Mouse (Mus musculus): ENCODE data around the gene Mterf4. TPM values are rescaled to one million over a fixed set of nuclear protein-coding genes. Genes with fewer than 3 reads are reported as not detected.

Mterf4 gene
- polyA plus RNA-seq, 1 experiment, result 14.8 TPM

DNA sequence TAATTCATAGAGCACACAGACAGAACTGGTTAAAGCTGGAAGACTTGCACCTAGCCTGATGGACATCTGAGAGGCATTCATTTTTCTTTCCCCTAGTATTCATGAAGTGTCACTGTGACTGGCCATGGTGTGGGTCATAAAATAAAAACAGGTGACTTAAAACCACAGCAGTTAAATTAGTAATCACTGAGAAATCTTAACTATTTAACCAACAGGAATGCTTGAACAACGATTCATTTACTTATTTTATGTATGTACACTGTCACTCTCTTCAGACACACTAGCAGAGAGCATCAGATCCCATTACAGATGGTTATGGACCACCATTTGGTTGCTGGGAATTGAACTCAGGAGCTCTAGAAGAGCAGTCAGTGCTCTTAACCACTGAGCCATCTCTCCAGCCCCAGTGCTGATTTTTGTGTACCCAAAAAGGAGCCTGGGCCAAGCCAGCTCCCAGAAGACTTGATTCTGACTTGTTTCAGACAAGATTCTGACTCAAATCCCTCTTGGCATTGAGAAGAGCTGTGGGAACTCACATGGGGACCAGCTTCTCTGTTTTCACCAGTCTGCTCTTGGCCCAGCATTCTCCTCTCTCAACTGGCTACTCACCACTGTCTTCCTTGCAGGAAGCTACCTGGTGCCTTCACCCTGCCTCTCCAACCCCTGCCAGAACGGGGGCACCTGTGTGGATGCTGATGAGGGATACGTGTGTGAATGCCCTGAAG is 35.0 kb downstream of the Mterf4 start:
- H3K27ac ChIP-seq (ENCODE audit: insufficient read depth, low read depth, low read length), result no peak overlapping the region
- H3K4me3 ChIP-seq (ENCODE audit: insufficient read depth, low read length), result no peak overlapping the region
- H3K4me1 ChIP-seq (ENCODE audit: control insufficient read depth, insufficient read depth, low read length), result peaks cover 8% of the 10 kb centered on the region
- no peak for TF ChIP-seq CTCF (IDR thresholded peaks at IDR 0.05; ENCODE audit: low read depth, low read length)
- no peak for TF ChIP-seq POLR2A (IDR thresholded peaks at IDR 0.05; ENCODE audit: borderline replicate concordance, low read depth, low read length)

DNA sequence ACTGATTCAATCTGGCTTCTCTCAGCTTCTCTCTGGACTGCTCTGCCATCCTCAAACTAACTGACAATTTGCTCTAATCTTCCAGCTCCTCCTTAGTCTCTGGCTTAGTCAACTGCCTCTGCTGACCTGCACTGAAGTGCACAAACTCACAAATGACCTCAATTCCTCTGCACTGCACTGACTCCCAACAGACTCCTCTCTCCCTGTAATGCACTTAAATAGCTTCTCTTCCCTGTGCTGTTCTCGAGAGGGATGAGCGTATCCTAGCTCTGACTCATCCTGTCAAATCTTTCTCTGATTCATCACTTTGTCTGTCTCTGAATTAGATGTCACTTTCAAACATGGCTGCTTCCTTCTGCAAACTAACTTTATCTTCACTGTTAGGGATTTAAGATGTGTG is 37.5 kb downstream of the Mterf4 start:
- no peak for TF ChIP-seq POLR2A (IDR thresholded peaks at IDR 0.05; ENCODE audit: borderline replicate concordance, low read depth, low read length)
- no peak for TF ChIP-seq CTCF (IDR thresholded peaks at IDR 0.05; ENCODE audit: low read depth, low read length)
- Histone ChIP-seq H3K4me1 (ENCODE audit: control insufficient read depth, insufficient read depth, low read length) (peaks cover 8% of the 10 kb centered on the region), H3K4me3 (ENCODE audit: insufficient read depth, low read length) (no peak overlapping the region), H3K27ac (ENCODE audit: insufficient read depth, low read depth, low read length) (no peak overlapping the region)

DNA sequence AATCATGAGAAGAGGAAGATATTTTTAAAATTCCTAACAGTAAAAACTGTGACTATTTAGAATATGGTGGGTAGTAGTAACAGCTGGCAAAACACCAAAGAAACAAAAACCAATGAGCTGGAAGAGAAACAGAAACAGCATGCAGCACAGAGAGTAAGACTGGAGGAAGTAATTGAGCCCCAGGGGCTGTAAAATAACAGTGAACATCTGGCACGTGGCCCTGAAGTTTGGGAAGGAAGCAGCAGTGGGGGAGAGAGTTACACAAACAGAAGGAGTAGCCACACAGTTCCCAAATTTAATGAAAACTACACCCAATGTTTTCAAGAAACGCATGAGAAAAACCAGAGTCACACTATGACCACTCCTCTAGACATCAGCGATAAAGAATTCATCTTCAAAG is 38.5 kb downstream of the Mterf4 start:
- Histone ChIP-seq H3K4me1 (ENCODE audit: control insufficient read depth, insufficient read depth, low read length) (peaks cover 8% of the 10 kb centered on the region), H3K27ac (ENCODE audit: insufficient read depth, low read depth, low read length) (no peak overlapping the region), H3K4me3 (ENCODE audit: insufficient read depth, low read length) (no peak overlapping the region)
- TF ChIP-seq CTCF (IDR thresholded peaks at IDR 0.05; ENCODE audit: low read depth, low read length) (no peak), POLR2A (IDR thresholded peaks at IDR 0.05; ENCODE audit: borderline replicate concordance, low read depth, low read length) (no peak)

DNA sequence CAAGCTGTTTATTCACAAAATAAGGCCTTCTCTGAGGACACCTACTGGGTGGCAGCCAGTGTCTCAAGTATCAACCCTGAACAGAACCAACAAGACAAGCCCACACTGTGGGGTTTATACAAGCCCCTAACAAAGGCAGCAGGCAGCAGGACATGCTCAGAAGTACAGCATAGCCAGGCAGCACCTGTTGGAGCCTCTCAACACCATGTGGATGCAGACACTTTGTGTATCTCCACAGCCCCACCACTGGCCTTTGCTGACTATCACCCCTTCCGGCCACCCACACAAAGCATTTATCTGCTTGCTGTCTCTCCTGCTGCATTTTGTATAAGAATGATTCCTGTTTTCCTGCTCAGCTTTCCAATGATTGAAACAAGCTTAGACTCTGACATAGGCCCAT is 48.2 kb downstream of the Mterf4 start:
- no peak overlapping the region for H3K27ac ChIP-seq (ENCODE audit: insufficient read depth, low read depth, low read length)

DNA sequence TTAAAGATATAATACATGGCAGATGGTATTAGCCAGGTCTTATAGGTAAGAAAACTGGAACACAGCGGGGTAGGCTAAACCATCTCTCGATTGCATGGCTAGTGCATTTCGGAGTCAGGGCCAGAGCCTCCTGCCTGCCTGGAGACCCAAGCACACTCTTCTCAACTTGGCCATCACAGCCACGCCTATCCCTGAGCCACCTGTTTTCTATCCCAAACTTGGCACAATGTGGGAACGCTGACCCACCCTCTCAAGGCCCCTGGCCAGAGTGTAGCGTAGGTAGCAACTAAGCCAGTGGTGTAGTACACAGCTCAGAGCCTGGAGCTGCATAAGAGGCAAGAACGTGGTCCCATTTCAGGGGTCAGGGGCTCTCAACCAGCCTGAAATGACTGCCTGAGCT is 50.0 kb downstream of the Mterf4 start:
- TF ChIP-seq POLR2A (IDR thresholded peaks at IDR 0.05; ENCODE audit: borderline replicate concordance, low read depth, low read length) (no peak), CTCF (IDR thresholded peaks at IDR 0.05; ENCODE audit: low read depth, low read length) (no peak)
- Histone ChIP-seq H3K4me3 (ENCODE audit: insufficient read depth, low read length) (no peak overlapping the region), H3K27ac (ENCODE audit: insufficient read depth, low read depth, low read length) (no peak overlapping the region), H3K4me1 (ENCODE audit: control insufficient read depth, insufficient read depth, low read length) (no peaks in the 10 kb centered on the region)

More for the DNA sequence above, 48.2 kb downstream of the Mterf4 start:
- H3K4me3 ChIP-seq (ENCODE audit: insufficient read depth, low read length), result no peak overlapping the region
- TF ChIP-seq POLR2A (IDR thresholded peaks at IDR 0.05; ENCODE audit: borderline replicate concordance, low read depth, low read length) (no peak), CTCF (IDR thresholded peaks at IDR 0.05; ENCODE audit: low read depth, low read length) (no peak)
- H3K4me1 ChIP-seq (ENCODE audit: control insufficient read depth, insufficient read depth, low read length), result no peaks in the 10 kb centered on the region

DNA sequence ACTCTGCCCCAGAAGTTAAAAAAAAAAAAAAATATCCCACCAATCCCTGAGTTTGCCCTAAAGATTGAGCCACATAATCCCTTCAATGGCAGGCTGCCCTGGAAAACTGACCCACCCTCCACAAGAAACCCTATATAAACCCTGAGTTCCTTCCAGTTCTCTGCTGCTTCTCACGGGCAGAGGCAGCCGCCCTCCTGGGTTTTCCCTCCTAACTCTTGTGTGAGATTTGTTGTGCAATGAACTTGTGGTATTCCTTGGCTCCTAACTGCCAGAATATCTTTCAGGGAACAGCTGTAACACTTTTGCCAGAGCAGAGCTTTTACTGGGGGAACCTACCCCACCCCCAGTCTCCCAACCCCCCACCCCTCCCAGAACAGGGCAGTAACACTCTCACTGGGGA is 53.1 kb downstream of the Mterf4 start:
- H3K4me3 ChIP-seq (ENCODE audit: insufficient read depth, low read length), result no peak overlapping the region
- TF ChIP-seq POLR2A (IDR thresholded peaks at IDR 0.05; ENCODE audit: borderline replicate concordance, low read depth, low read length) (no peak), CTCF (IDR thresholded peaks at IDR 0.05; ENCODE audit: low read depth, low read length) (no peak)
- no peak overlapping the region for H3K27ac ChIP-seq (ENCODE audit: insufficient read depth, low read depth, low read length)
- H3K4me1 ChIP-seq (ENCODE audit: control insufficient read depth, insufficient read depth, low read length), result no peaks in the 10 kb centered on the region

Other genes starting within 250 kb of the Mterf4 start
- gene Kif1a, start 204.0 kb downstream of the Mterf4 start, polyA plus RNA-seq (2012; ENCODE audit: insufficient read depth, insufficient read length, missing spikeins), result not detected in 2 replicates
- gene Agxt, start 170.7 kb downstream of the Mterf4 start, polyA plus RNA-seq (2012; ENCODE audit: insufficient read depth, insufficient read length, missing spikeins), result not detected in 2 replicates
- gene 2310007B03Rik, start 145.0 kb downstream of the Mterf4 start, polyA plus RNA-seq (2012; ENCODE audit: insufficient read depth, insufficient read length, missing spikeins), result not detected in 2 replicates
- gene Crocc2, start 137.2 kb downstream of the Mterf4 start, polyA plus RNA-seq (2012; ENCODE audit: insufficient read depth, insufficient read length, missing spikeins), result not detected in 2 replicates
- 0.27 and 0.40 TPM in 2 replicates for gene Sned1, start 70.1 kb downstream of the Mterf4 start, polyA plus RNA-seq (2012; ENCODE audit: insufficient read depth, insufficient read length, missing spikeins)
- 25.8 and 29.2 TPM in 2 replicates for gene Ppp1r7, start 36.9 kb upstream of the Mterf4 start, polyA plus RNA-seq (2012; ENCODE audit: insufficient read depth, insufficient read length, missing spikeins)
- 3.8 and 4.6 TPM in 2 replicates for gene Pask, start 37.6 kb upstream of the Mterf4 start, polyA plus RNA-seq (2012; ENCODE audit: insufficient read depth, insufficient read length, missing spikeins)
- gene Ano7, start 68.0 kb upstream of the Mterf4 start, polyA plus RNA-seq (2012; ENCODE audit: insufficient read depth, insufficient read length, missing spikeins), result 0.64 TPM in 1 of 2 replicates, not detected in the other
- gene Hdlbp, start 172.9 kb upstream of the Mterf4 start, polyA plus RNA-seq (2012; ENCODE audit: insufficient read depth, insufficient read length, missing spikeins), result 79.8 and 89.9 TPM in 2 replicates
- 3.4 and 4.4 TPM in 2 replicates for gene Farp2, start 206.2 kb upstream of the Mterf4 start, polyA plus RNA-seq (2012; ENCODE audit: insufficient read depth, insufficient read length, missing spikeins)